Mouse (Mus musculus): ENCODE data around the gene Hsf4.

- no peak for TF ChIP-seq CTCF (IDR thresholded peaks at IDR 0.05; ENCODE audit: extremely low read depth, insufficient read depth, low read length)
- TF ChIP-seq POLR2A (IDR thresholded peaks at IDR 0.05; ENCODE audit: extremely low read depth, insufficient read depth, low read length): no peak
These were observed 32.0 kb upstream of the Hsf4 start for GRCm38 (mm10) chr8:105237442-105238142.

All from cortical plate, adult 2 months (tissue).